Mouse (Mus musculus) ES-E14 (cell line): ENCODE data around the gene Srsf3.

Experiments used
- CHD2 ChIP-seq: IDR thresholded peaks from 2 replicates; pipeline ENCODE4 v1.6.1; 2014; ENCODE audit warnings: mild to moderate bottlenecking, low read depth, low read length, inconsistent platforms
- HCFC1 ChIP-seq: IDR thresholded peaks from 2 replicates; pipeline ENCODE4 v1.6.1; 2012; ENCODE audit warnings: low read length, inconsistent platforms, borderline replicate concordance; ENCODE audit not compliant: insufficient read depth
- MAFK ChIP-seq: IDR thresholded peaks from 2 replicates; pipeline ENCODE4 v1.6.1; 2014; ENCODE audit warnings: mild to moderate bottlenecking, low read depth, low read length, inconsistent platforms; ENCODE audit not compliant: insufficient read depth
- ZC3H11A ChIP-seq: IDR thresholded peaks from 2 replicates; pipeline ENCODE4 v1.6.1; 2012; ENCODE audit warnings: low read depth, mild to moderate bottlenecking, inconsistent platforms, low read length, borderline replicate concordance
- ZNF384 ChIP-seq: IDR thresholded peaks from 2 replicates; pipeline ENCODE4 v1.6.1; 2012; ENCODE audit warnings: low read depth, low read length, inconsistent platforms

DNA sequence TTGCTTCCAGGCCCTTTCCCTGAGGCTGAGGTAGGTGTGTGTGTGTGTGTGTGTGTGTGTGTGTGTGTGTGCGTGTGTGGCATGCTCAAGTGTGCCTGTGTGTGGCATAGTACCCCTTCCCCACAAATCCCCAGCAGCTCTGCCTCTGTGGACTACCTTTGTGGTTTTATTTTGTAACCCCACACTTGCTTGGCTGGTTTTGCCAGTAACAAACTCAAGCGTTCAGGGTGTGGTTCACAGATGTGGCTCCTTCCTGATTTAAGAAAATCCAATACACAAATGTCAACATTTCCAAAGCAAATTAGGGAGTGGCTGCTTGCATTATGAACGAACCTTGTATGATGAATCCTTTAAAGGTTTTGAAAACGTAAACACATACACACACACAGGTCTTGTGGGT lies 15.7 kb upstream of the Srsf3 start:
- TF ChIP-seq CHD2 = no peak
- TF ChIP-seq ZNF384 = no peak
- no peak for TF ChIP-seq ZC3H11A
- TF ChIP-seq HCFC1 = no peak
- no peak for TF ChIP-seq MAFK
